Mouse (Mus musculus) cortical plate, adult 2 months (tissue): Measurements from ENCODE around the gene Prss33. TPM values are rescaled to one million over a fixed set of nuclear protein-coding genes. Genes with fewer than 3 reads are reported as not detected.

Experiments
- H3K27ac ChIP-seq: fragments of 200-500 bp; 2 replicates; pipeline ENCODE4 v1.5.1; 2012; ENCODE audit warnings: low read length, control low read depth, inconsistent platforms; ENCODE audit not compliant: insufficient read depth
- H3K4me1 ChIP-seq: fragments of 200-500 bp; 2 replicates; pipeline ENCODE4 v1.6.1; 2011; ENCODE audit warnings: low read length; ENCODE audit not compliant: control insufficient read depth, insufficient read depth
- H3K4me3 ChIP-seq: fragments of 200-500 bp; 2 replicates; pipeline ENCODE4 v1.5.1; 2011; ENCODE audit warnings: mild to moderate bottlenecking, low read length, control low read depth; ENCODE audit not compliant: insufficient read depth
- CTCF ChIP-seq: fragments of 200-500 bp; IDR thresholded peaks from 2 replicates; pipeline ENCODE4 v1.5.1; 2011; ENCODE audit warnings: mild to moderate bottlenecking, control low read depth, low read length; ENCODE audit not compliant: insufficient read depth; ENCODE audit errors: extremely low read depth
- POLR2A ChIP-seq: fragments of 200-500 bp; IDR thresholded peaks from 2 replicates; pipeline ENCODE4 v1.6.1; 2011; ENCODE audit warnings: mild to moderate bottlenecking, low read length, control low read depth; ENCODE audit not compliant: insufficient read depth; ENCODE audit errors: extremely low read depth
- polyA plus RNA-seq: library from polyadenylated mRNA; depleted of rRNA; stranded (reverse); fragments of >200 nt; gene quantifications from 2 replicates; pipeline ENCODE4 v1.2.3, GENCODE M21; 2012

The Prss33 gene
- polyA plus RNA-seq, 1 experiment, result not detected

DNA sequence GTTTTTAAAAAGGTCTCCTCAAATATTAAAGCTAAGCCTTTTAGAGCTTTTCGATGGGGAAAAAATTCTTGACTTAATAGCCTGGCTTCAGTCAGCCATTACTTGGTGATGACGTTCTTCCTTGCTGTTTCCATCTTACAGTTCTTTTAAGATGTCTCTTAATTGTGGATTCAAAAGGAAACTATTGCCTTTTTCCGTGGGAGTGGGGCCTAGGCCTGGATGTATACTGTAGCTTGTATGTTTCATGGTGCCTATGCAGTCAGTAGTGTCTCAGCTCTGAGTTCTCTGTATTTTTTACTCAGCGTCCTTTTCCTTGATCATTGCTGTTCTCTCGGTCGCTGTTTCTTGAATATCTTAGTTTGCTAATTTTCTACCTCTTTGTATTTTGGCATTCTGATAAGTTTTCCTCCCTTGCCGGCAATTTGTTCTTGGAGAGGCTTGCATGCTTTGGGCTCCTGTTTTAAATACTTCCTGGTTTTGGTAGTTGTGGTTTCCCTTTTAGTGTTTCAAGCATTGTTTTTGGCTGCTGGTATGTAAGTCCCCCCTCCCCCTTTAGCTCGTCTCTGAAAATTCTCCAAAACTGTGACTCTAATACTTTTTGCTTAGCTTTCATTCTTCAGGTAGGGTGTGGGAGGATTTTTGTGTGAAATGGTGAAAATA is 31.3 kb downstream of the Prss33 start:
- H3K27ac ChIP-seq, result no peak overlapping the region
- TF ChIP-seq POLR2A (no peak), CTCF (no peak)
- 0 out of 2 replicates have a peak, but pooled peaks cover 1% of the 10 kb centered on the region for H3K4me1 ChIP-seq
- H3K4me3 ChIP-seq, result peak overlapping the region; percentile 80

DNA sequence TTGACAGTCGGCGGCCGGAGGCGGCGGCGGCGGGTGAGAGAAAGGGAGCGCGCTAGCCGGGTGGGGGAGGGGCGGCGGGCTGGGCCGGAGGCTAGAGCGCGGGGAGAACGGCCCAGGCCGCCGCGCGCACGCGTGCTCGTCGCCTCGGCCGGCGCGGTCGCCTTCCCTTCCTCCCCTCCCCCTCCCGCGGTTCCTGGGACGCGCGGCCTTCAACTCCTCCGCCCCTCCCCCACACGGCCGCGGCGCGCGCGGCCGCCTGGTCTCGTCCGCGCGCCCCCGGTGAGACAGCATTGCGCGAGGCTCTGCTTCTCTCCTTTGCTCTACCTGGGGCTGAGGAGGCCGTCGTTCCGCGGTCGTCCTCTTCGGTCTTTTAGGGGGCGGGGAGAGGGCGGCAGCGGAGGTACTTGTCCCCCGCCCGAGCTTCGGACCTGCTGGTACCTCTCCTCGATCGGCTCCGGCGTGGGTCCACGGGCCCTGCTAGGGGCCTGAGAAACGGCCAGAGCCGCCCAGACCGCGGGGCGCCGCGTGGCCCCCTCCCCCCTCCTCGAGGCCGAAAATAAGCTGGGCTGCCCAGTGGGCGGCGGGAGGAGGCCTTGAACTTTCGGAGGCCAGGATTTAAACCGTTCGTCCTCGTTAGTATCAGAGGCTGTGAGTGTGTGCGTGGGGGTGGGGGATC is 32.4 kb downstream of the Prss33 start:
- H3K4me3 ChIP-seq, result peak overlapping the region; percentile 80
- no peak for TF ChIP-seq POLR2A
- TF ChIP-seq CTCF, result no peak
- H3K27ac ChIP-seq, result peak overlapping the region; percentile 62
- 0 out of 2 replicates have a peak, but pooled peaks cover 1% of the 10 kb centered on the region for H3K4me1 ChIP-seq

DNA sequence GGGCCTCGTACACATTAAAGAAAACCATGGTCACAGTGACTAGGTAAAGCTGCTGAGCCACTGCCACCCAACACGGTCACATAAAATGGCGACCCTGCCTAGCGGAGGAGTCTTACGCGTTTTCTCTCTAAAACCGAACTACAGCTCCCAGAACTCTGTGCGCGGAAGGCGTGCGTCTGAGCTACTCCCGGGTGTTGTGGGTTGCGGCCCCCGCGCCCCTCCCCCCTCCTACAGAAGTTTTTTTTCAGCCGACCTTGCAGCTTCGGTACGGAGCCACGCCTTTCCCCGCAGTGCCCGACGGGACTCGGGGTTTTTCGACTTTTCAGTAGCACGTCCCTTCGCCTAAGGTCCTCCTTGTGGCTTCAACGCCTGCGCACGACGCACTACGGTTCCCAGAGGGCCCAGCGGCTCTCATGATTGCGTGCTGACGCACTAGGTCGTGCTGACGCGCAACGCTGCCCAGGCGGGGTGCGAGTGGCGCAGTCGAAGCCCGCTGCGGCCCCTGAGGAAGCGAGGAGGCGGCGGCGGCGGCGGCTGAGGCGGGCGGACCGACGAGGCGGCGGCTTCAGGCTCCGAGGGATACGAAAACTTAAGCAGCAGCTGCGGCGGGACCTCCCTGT is 33.0 kb downstream of the Prss33 start:
- H3K27ac ChIP-seq, result peak overlapping the region; percentile 86
- 0 out of 2 replicates have a peak, but pooled peaks cover 1% of the 10 kb centered on the region for H3K4me1 ChIP-seq
- peak overlapping the region; percentile 80 for H3K4me3 ChIP-seq
- TF ChIP-seq CTCF (no peak), POLR2A (peak; percentile 88)

DNA sequence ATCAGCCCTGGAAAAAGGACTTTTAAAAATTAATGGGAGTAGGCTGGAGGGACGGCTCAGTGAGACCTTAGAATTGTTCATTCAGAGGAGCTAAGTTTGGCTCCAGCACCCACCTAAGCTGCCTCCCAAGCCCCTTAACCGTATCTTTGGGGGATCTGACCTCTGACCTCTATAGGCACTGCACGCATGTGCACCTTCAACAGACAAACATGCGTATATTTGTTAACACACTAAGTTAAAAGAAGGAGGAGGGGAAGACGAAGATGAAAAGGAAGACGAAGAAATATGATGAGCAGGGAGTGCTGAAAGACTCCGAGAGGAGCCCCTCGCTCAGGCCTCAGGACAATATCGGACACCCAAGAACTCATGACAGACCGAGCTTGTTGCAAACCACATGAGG is 34.2 kb downstream of the Prss33 start:
- TF ChIP-seq POLR2A (no peak), CTCF (no peak)
- Histone ChIP-seq H3K4me1 (0 out of 2 replicates have a peak, but pooled peaks cover 1% of the 10 kb centered on the region), H3K4me3 (no peak overlapping the region), H3K27ac (no peak overlapping the region)

DNA sequence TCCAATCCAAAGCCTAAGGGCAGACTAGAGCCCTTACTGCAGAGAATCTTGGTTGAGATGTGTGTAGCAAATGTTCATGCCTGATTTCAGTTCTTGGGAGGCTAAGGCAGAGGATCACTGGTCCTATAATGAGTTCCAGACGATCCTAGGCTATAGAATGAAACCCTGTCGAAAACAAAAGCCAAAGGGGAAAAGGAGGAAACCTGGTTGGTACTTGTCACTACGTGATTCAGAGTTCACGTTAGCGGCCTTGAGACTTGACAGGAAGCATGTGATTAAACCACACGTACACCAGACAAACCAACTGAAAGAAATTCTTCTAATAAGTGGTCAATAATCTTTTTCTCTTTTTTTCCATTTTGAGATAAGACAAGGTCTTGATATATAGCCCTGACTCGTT is 38.5 kb downstream of the Prss33 start:
- Histone ChIP-seq H3K27ac (no peak overlapping the region), H3K4me3 (no peak overlapping the region), H3K4me1 (no peaks in the 10 kb centered on the region)
- no peak for TF ChIP-seq POLR2A
- no peak for TF ChIP-seq CTCF

DNA sequence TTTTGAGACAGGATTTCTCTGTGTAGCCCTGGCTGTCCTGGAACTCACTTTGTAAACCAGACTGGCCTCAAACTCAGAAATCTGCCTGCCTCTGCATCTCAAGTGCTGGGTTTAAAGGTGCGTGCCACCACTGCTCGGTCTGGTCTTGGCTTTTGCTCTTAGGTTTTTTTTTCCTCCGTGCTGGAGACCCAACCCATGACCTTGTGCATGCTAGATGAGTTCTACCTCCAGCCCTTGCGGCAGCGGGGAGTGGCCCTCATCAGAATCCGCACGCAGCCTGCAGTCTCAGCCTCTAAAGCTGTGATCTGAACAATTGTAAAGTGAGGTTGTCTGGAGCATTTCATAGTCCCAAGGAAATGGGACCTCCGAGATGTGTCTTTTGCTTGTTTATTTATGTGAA is 40.5 kb downstream of the Prss33 start:
- no peak overlapping the region for H3K27ac ChIP-seq
- TF ChIP-seq CTCF, result no peak
- TF ChIP-seq POLR2A, result no peak

DNA sequence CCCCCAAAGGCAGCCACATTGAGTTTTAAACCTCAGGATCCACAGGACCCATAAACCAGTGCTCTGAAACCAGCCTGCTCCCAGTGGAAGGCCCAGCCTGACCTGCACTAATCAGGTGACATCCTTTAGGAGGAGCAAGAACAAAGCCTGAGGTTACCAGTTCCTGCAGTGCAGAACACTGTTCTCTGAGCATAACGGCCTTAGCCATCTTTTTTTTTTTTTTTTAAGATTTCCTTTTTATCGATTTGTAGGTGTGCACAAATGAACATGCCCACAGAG is 44.8 kb downstream of the Prss33 start:
- Histone ChIP-seq H3K4me3 (peak overlapping the region; percentile 39), H3K27ac (peak overlapping the region; percentile 91), H3K4me1 (0 out of 2 replicates have a peak, but pooled peaks cover 1% of the 10 kb centered on the region)
- no peak for TF ChIP-seq CTCF

More for the DNA sequence above, 40.5 kb downstream of the Prss33 start:
- Histone ChIP-seq H3K4me3 (no peak overlapping the region), H3K4me1 (no peaks in the 10 kb centered on the region)

DNA sequence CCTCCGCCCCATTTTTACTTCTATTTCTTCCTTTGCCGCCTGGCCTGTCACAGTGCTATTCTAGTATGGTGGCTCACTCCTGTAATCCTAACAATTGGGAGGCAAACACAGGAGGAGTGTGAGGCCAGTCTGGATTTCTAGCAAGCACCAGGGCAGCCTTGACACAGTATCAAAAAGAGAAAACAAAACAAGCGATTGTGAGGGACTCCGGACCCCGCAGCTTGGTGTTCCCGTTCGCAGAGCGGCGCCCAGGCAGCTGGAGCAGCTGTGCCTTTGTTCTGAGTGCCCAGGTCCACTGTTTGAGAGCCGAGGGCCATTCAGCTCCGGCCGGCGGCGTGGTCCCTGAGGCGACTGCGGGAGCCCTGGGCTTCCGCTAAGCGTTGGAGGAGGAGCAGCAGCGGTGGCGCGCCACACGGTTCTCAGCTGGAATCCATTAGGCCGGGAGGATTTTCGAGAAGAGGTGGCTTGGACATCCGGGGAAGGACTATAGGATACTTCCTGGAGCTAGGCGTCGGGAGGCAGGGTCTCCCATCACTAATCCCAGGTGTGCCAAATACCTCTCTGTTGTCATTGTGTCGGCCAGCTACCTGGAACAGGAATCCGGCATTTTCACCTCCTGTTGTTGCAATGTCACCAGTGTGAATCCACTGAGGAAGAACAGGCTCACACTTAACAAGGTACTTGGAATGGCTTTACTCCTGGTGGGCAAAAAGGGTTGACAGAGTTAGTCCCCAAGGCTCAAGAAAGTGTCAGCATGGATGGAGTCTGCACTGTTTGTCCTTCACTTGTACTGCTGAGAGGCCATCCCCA is 45.4 kb downstream of the Prss33 start, which contains the start of gene Srrm2:
Gene Srrm2 (plus strand): TSS at position 264 of the 810 bp plus-strand sequence.
- H3K4me3 ChIP-seq, result peak within 1 kb of the TSS; percentile 39
- 0 out of 2 replicates have a peak, but pooled peaks cover 1% of the 10 kb centered on the region for H3K4me1 ChIP-seq
- no peak for TF ChIP-seq CTCF
- TF ChIP-seq POLR2A, result peak; percentile 46; the same call in 1 of the 2 replicates
- H3K27ac ChIP-seq, result peak within 1 kb of the TSS; percentile 91

DNA sequence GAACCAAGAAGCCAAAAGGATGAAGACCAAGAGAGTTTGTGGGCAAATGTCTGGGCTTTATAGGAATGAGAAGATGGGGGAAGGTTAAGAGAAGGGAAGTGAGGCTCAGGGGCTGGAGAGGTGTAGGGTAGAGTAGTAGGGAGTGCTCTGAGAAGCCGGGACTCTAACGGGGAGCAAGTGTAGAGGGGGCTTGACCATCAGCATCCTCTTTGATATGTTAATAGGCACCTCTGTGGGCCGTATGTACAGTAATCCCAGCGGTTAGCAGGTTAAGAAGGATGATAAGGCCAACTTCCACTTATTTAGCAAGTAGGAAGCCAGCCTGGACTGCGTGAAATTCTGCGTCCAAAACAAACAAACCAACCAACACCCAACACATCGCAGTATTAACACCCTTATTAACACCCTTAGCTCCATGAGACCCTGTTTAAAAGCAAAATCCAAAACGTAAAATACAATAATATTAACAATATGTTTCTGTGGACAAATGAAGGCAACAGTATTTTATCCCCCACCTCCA is 46.0 kb downstream of the Prss33 start:
- Histone ChIP-seq H3K4me1 (0 out of 2 replicates have a peak, but pooled peaks cover 1% of the 10 kb centered on the region), H3K4me3 (peak overlapping the region; percentile 39), H3K27ac (peak overlapping the region; percentile 91; the same call in 1 of the 2 replicates)
- TF ChIP-seq POLR2A (no peak), CTCF (no peak)
